Mouse (Mus musculus): ENCODE measurements around the gene Clec16a. TPM values are rescaled to one million over a fixed set of nuclear protein-coding genes. Genes with fewer than 3 reads are reported as not detected.
A peak's percentile ranks its signal among the peaks of the same experiment; 100 is the strongest.

The Clec16a gene
- total RNA-seq, 1 experiment from 2014 or later, result 15.5 TPM

DNA sequence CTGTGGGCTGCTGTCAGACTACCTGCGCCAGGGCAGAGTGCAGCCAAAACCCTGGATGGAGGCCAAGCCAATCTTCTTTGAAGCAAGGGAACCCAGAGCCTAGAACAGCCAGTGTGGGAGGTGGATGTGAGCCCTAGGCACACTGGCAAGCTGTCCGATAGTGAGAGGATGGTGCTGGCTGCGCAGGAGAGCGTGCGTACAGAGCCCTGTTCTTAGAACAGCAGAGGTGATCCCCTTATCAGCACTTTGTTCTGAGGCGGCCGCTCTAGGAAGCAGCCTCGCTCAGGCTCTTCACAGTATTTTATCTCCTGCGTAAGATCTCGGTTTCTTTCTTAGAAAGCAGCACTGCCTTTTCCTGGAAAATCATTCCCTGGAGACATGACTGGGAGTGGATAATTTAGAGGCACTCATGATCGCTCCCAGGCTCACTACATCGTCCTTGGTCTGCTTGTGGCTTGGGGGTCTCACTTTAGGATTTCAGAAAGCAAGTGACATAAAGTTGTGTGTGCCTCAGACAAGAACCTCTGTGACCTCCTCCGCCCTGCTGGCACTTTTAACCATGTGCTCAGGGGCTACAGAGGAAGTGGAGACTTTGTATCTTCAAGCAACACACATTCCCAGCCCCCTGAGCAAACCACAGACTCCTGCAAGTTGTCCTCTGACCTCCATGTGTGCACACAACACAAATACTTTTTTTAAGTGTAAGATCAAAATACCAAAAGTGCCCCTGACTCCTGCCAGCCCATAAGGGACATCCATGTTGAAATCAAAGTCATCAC lies 94.2 kb downstream of the Clec16a start:
- ATAC-seq (replicated peaks; ENCODE audit: low read depth, poor library complexity, severe bottlenecking), result peak; percentile 70

DNA sequence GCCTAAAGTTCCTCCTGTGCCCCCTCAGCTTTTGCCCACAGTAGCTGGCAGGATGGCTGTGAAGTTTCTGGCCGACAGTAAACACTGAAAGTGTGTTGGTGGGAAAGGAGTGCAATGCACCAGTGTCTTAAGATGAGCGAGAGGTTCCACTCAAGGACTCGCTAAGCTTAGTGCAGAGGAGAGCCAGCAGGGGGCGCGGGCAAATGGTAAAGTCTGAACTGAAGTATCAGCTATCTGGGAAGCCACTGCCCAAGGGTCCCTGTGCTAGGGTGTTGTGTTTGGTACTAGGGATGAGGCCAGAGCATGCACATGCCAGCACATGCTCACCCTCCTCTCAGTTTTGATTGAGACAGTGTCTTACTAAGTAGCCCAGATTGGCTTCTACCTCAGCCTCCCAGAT lies 94.9 kb downstream of the Clec16a start:
- peak; percentile 64 for ATAC-seq (replicated peaks; ENCODE audit: low read depth, poor library complexity, severe bottlenecking)

- no peak for ATAC-seq (replicated peaks; ENCODE audit: low read depth, poor library complexity, severe bottlenecking)
Measured at GRCm38 (mm10) chr16:10641146-10641545, 96.0 kb downstream of the Clec16a start.

GRCm38 (mm10) chr16:10642857-10643633 lies 97.9 kb downstream of the Clec16a start:
- no peak for ATAC-seq (replicated peaks; ENCODE audit: low read depth, poor library complexity, severe bottlenecking)

- ATAC-seq (replicated peaks; ENCODE audit: low read depth, poor library complexity, severe bottlenecking), result no peak
Measured at GRCm38 (mm10) chr16:10644238-10644637, 99.1 kb downstream of the Clec16a start.

DNA sequence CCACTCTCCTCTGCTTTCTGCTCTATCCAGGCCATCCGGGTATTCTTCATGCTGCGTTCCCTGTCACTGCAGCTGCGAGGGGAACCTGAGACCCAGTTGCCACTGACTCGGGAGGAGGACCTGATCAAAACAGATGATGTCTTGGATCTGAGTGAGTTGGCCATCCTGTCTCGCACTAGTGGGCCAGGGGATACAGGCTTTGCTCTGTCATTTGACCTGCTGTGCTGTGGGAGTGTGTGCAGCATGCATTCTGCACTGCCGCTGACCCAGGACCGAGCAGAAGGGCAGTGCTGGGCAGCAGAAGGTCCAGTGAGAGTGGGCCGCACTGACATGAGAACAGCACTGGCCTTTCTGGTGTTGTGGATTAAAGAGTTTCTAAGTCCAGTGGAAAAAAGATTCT lies 99.6 kb downstream of the Clec16a start:
- no peak for ATAC-seq (replicated peaks; ENCODE audit: low read depth, poor library complexity, severe bottlenecking)

- no peak for ATAC-seq (replicated peaks; ENCODE audit: low read depth, poor library complexity, severe bottlenecking)
Measured at GRCm38 (mm10) chr16:10651804-10652203, 106.7 kb downstream of the Clec16a start.

- no peak for ATAC-seq (replicated peaks; ENCODE audit: low read depth, poor library complexity, severe bottlenecking)
Measured at GRCm38 (mm10) chr16:10652935-10653334, 107.8 kb downstream of the Clec16a start.

DNA sequence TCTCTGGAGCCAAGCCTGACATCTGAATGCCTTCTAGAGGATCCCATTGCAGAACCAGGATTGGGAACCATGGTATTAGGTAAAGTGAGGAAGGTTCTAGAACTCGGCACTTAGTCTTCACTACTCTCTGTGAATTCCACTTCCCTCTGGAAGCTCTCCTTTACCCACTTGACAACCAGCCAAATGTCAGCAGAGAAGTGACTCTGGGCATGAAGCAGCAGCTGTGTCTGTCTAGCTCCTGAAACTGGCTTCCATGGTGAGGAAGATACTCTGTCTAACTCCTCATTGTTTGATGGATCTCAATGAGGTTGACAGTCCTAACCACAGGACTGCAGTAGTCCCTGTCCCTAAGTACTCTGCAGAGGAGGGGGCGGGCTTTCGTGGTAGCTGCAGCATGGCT lies 110.1 kb downstream of the Clec16a start:
- peak; percentile 45 for ATAC-seq (replicated peaks; ENCODE audit: low read depth, poor library complexity, severe bottlenecking)

GRCm38 (mm10) chr16:10655926-10656325 lies 110.8 kb downstream of the Clec16a start:
- no peak for ATAC-seq (replicated peaks; ENCODE audit: low read depth, poor library complexity, severe bottlenecking)

DNA sequence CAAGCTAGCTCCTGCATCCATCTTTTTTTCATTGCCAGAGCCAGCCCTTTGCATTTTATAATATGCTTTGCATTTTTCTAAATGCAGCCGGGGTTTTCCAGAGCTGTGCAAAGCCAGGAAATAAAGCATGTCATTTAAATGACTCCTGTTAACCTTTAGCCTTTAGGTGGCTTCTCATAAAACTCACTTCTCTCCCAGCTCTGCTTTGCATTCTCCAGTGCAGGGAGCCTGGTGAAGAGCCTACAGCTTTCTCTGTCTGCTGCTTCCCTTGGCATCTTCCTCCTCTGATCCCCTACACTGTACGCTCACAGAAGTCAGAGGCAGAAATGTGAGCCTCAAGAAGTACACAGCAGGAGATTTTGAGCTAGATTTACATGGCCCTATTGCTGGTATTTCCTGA lies 111.3 kb downstream of the Clec16a start:
- ATAC-seq (replicated peaks; ENCODE audit: low read depth, poor library complexity, severe bottlenecking), result no peak

- ATAC-seq (replicated peaks; ENCODE audit: low read depth, poor library complexity, severe bottlenecking), result no peak
Measured at GRCm38 (mm10) chr16:10656939-10657338, 111.8 kb downstream of the Clec16a start.

DNA sequence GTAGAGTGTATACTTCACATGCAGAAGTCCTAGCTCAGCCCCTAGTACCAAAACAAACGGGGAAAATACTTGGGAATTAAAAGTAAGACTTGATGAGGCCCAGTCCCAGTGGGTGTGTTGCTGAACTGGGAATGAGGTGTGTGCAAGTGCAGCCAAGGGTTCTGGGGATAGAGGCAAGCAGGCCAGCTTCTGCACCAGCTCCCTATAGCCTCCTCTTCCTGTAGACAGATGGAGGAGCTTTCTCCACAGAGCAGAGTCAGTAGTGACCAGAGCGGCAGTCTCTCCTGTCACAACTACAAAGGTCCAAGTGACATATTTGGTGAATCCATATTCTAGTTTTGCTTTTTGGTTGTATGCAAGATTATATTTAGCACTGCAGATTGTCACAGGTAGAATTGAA lies 114.1 kb downstream of the Clec16a start:
- ATAC-seq (replicated peaks; ENCODE audit: low read depth, poor library complexity, severe bottlenecking), result no peak

DNA sequence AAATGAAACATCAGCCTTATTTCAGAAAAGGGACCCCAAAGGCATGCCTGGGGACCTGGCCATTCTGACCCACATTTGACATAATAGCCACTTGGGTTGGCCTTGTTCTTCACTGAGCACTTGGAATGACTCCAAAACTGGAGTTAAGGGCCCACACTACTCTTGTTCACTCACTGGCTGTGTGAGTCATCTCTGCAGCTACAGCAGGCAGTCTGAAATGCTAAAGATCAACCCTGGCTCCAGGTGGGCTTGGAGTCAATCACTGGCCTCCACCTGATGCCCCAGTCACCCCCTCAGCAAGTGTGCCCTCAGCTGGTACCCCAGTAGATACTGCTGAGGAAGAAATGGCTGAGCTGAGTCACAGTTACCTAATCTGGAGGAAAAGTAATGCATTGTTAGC lies 115.4 kb downstream of the Clec16a start:
- no peak for ATAC-seq (replicated peaks; ENCODE audit: low read depth, poor library complexity, severe bottlenecking)

GRCm38 (mm10) chr16:10661385-10661784 lies 116.2 kb downstream of the Clec16a start:
- no peak for ATAC-seq (replicated peaks; ENCODE audit: low read depth, poor library complexity, severe bottlenecking)

- no peak for ATAC-seq (replicated peaks; ENCODE audit: low read depth, poor library complexity, severe bottlenecking)
Measured at GRCm38 (mm10) chr16:10663890-10664731, 119.0 kb downstream of the Clec16a start.

GRCm38 (mm10) chr16:10664921-10665894 lies 120.1 kb downstream of the Clec16a start:
- peak; percentile 94 for ATAC-seq (replicated peaks; ENCODE audit: low read depth, poor library complexity, severe bottlenecking)

GRCm38 (mm10) chr16:10666766-10667165 lies 121.6 kb downstream of the Clec16a start:
- no peak for ATAC-seq (replicated peaks; ENCODE audit: low read depth, poor library complexity, severe bottlenecking)

- no peak for ATAC-seq (replicated peaks; ENCODE audit: low read depth, poor library complexity, severe bottlenecking)
Measured at GRCm38 (mm10) chr16:10668453-10668852, 123.3 kb downstream of the Clec16a start.
